Mouse (Mus musculus): ENCODE measurements around the gene Prrt1.
A peak's percentile ranks its signal among the peaks of the same experiment; 100 is the strongest.

Prrt1 gene

DNA sequence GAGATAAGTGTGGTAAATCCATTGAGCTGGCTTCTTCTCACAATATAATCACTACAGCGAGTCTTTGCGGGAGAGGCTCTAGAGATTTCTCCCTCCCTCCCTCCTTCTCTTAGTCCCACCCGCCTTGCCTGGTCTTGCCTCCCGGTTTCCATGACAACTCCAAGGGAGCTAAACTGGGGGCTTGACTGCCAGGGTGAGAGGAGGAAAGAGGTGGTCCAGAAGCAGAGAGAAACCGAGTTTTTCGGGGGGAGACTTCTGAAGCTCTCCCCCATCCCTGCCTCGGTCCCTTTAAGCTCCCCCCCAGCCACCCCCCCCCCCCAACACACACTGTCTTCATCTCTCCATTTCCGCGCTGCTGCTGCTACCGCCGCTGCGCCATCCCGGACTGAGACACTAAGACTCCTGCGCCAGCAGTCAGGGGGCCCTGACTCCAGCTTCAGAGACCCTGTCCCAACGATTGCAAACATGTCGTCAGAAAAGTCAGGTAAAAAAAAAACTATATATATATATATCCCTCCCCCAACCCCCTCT, at the start of gene Prrt1:
Prrt1 (plus strand) TSS at position 313 of the 531 bp plus-strand sequence.
- DNase-seq (ENCODE audit: low spot score): no peak

DNA sequence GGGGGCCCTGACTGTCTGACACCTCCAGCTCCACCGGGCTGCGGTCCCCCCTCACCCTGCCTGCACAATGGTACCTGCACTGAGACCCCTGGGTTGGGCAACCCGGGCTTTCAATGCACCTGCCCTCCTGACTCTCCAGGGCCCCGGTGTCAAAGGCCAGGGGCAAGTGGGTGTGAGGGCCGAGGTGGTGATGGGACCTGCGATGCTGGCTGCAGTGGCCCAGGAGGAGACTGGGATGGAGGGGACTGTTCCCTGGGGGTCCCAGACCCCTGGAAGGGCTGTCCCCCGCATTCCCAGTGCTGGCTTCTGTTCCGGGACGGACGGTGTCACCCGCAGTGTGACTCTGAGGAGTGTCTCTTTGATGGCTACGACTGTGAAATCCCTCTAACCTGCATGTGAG, 46.8 kb upstream of the Prrt1 start:
- DNase-seq (ENCODE audit: low spot score): no peak

DNA sequence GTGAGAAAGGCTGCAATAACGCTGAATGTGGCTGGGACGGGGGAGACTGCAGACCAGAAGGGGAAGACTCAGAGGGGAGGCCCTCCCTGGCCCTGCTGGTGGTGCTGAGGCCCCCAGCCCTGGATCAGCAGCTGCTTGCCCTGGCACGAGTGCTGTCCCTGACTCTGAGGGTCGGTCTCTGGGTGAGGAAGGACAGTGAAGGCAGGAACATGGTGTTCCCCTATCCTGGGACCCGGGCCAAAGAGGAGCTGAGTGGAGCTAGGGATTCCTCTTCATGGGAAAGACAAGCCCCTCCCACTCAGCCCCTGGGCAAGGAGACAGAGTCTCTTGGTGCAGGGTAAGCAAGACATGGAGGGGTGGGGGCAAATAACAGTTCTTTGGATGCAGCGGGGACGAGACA, 45.9 kb upstream of the Prrt1 start:
- DNase-seq (ENCODE audit: low spot score): no peak

- DNase-seq (ENCODE audit: low spot score): no peak
Observed at GRCm38 (mm10) chr17:34583819-34584218, 45.5 kb upstream of the Prrt1 start.

GRCm38 (mm10) chr17:34585121-34585520, 44.2 kb upstream of the Prrt1 start:
- no peak for DNase-seq (ENCODE audit: low spot score)

GRCm38 (mm10) chr17:34585877-34586771, 43.2 kb upstream of the Prrt1 start:
- DNase-seq (ENCODE audit: low spot score): no peak

DNA sequence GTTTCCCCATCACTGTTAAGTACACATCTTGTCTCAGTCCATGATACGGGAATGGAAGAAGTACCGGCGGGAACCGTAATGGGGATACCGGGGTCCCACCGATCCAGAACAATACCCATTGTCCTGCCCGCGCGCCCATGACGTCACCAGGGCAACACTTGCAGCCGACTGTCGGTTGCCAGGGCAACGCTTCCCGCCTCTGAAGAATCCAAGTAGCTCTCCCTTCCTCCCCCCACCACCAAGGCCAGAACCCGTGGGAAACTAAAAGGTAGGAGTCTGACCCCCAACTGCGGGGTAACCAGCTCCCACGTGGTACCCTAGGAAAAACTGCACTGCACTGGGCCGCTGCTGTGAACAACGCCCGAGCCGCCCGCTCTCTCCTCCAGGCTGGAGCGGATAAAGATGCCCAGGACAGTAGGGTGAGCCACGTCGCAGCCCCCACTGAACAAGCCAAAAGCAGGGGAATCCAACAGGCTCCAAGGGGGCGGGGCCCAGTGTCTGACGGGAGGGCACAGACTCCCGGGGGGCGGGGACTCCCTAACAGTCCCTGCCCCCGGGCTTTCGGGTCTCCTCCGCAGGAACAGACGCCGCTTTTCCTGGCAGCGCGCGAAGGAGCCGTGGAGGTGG, 42.4 kb upstream of the Prrt1 start:
- DNase-seq (ENCODE audit: low spot score): peak; percentile 55

DNA sequence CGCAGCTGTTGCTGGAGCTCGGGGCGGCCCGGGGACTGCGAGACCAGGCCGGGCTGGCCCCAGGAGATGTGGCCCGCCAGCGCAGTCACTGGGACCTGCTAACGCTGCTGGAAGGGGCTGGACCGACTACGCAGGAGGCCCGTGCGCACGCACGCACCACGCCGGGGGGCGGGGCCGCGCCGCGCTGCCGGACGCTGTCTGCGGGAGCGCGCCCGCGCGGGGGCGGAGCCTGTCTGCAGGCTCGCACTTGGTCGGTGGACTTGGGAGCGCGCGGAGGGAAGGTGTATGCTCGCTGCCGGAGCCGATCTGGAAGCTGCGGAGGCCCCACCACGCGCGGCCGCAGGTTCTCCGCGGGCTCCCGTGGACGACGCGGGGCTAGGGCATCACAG, 41.9 kb upstream of the Prrt1 start:
- peak; percentile 92 for DNase-seq (ENCODE audit: low spot score)

DNA sequence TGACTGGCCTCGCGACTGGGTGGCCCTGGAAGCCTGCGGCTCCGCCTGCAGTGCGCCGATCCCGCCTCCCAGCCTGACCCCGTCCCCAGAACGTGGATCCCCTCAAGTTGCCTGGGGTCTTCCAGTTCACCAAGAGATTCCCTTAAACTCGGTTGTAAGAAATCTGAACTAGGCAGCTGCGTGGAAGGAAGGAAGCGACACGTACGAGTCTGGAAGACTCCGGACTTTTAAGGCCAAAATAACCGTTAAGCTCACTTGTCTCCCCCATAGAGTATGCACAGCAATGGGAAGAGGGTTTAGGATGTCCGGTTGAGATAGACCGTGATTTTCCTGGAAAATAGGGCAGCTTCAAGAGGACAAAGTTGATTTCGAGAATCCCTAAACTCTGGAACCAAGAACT, 41.5 kb upstream of the Prrt1 start:
- DNase-seq (ENCODE audit: low spot score): peak; percentile 43

DNA sequence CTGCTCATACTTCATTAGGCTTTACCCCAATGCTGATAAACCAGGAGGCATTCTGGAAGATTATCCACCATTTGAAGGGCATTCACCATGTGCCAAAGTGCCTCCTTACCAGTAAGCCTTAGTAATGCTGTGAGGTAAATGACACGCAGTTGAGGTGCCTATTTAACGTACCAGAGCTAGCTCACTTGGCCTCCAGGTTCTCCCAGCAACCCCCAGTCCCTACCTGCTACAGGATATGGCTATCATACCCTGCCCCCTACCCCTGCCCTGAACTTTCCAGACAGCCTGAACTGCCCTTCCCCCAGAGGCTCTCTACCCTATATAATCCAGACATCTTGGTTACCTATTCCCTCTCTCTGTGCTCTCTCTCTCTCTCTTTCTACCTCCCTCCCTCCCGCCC, 40.6 kb upstream of the Prrt1 start:
- DNase-seq (ENCODE audit: low spot score): no peak

- no peak for DNase-seq (ENCODE audit: low spot score)
Observed at GRCm38 (mm10) chr17:34589206-34589605, 40.1 kb upstream of the Prrt1 start.

- DNase-seq (ENCODE audit: low spot score): no peak
Observed at GRCm38 (mm10) chr17:34589681-34590101, 39.6 kb upstream of the Prrt1 start, which contains the start of gene Gpsm3. Gene Gpsm3, plus strand, starts transcription at chr17:34589806.

DNA sequence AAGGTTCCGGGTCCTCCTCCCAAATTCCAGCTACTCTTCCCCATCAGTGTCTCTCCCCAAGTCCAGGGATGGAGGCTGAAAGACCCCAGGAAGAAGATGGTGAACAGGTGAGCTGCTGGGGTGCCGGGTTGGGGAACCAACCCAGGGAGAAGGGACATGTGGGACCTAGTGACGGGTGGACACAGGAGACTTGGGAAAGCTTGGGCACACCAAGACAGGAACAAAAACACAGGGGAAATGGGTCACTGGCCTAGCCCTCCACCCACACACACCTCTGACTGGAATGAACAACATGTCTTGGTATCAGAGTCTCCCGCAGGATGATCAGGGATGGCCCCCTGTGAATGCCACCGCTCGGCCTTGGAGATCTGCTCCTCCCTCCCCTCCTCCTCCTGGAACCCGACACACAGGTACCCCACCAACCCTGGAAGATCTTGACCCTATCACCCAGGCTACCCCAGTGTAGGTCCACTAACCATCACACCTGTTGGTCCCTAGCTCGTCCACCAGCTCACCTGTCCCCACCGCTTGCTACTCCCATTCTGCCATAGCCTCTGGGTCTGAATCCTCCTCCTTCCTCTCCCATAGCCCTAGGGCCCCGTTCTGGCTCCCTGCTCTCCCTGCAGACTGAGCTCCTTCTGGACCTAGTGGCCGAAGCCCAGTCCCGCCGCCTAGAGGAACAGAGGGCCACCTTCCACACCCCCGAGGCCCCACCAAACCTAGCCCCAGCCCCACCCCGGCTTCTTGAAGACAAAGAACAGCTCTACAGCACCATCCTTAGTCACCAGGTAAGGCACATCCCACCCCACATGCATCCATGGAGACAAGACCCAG, 39.0 kb upstream of the Prrt1 start:
- no peak for DNase-seq (ENCODE audit: low spot score)

DNA sequence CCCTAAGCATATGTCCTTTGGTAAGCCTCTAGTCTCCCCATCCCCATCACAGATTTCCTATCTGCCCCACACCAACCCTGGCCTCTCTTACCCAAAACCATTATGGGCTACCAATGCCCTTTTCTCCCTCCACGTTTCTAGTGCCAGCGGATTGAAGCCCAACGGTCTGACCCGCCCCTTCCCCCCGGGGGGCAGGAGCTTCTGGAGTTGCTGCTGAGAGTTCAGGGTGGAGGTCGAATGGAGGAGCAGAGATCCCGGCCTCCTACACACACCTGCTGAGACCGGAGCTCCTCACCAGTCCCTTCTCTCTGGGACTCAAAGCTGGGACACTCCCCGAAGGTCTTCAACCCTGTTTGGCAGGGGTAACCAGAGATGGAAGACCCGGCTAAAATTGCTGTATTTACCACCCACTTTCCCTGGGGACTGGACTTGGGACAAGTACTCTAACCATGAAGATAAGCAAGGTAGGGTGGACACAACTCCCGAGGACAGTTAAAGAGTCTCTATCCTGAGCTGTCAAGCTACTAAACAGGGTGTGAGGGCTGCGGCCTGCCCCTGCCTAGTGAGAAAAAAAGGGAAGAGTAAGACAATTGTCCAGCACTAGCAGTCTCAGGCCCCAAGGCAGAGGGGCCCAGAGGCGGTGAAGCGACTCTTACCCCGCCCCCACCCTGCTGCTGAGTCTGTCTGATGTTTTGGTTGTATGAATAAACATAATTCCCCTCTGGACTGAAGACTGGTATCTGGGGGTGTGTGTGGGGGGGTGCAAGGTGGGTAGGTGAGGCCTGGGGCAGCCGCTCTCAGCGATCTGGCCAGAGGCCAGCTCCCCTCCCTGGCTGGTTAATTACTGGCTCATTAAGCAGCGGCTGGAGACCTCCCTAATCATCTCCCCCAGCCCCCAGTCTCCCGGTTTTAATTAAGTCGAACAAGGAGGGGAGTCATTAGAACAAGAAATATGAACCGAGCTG, 38.0 kb upstream of the Prrt1 start, which contains the start of gene Pbx2:
Pbx2 (plus strand) TSS at position 238 of the 965 bp plus-strand sequence.
- no peak for DNase-seq (ENCODE audit: low spot score)

GRCm38 (mm10) chr17:34591994-34592375, 37.3 kb upstream of the Prrt1 start:
- peak; percentile 92 for DNase-seq (ENCODE audit: low spot score)

DNA sequence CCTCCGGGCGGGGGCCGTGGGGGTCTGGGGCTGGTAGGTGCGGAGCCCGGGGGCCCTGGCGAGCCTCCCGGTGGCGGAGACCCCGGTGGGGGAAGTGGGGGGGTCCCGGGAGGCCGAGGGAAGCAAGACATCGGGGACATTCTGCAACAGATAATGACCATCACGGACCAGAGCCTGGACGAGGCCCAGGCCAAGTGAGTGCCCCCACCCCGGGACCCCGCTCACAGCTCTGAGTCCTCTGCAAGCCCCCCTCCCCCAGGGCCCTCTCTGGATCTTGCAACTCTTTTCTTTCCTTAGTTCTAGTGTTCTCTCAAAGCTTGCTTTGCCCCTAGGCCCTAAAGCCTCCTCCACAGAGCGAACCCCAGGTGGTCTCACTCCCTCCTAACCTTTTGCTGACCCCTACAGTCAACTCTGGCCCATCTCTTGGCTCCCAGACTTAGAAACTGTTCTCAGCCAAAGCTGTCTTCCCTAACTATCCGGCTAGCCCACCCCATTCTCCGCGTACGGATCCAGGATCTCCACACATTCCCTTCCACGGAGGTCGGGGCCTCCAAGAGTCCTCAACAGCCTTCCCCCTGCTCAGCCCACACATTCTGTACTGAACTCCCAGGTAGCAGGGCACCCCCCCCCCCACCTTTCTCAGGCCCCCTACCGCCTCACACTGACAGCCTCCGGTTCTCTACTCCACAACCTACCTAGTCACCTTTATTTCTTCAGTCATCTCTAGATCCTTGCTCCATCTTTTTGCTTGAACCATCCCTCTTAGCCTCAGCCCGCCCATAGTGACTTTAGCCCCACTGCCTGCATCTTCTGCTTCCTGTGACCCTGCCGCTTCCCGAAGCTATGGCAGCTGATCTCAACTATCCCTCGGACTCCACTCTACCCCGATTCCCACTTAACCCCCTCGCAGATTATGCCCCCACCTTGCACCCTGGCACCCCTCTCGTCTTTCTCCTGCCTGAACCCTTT, 36.5 kb upstream of the Prrt1 start:
- DNase-seq (ENCODE audit: low spot score): peak; percentile 68

GRCm38 (mm10) chr17:34593752-34594525, 35.4 kb upstream of the Prrt1 start:
- no peak for DNase-seq (ENCODE audit: low spot score)

GRCm38 (mm10) chr17:34596098-34596497, 33.2 kb upstream of the Prrt1 start:
- DNase-seq (ENCODE audit: low spot score): no peak

- DNase-seq (ENCODE audit: low spot score): no peak
Observed at GRCm38 (mm10) chr17:34597566-34598095, 31.7 kb upstream of the Prrt1 start, which contains the start of gene Ager. Gene Ager, plus strand, starts transcription at chr17:34597862.

Data from adipocyte (in vitro differentiated cells).